In genomic region chr14:24745730-24746129, GRCm38 (mm10) we compare ENCODE assay signal across 18 mouse cellular contexts.
A peak's percentile ranks its signal among the peaks of the same experiment; 100 is the strongest.
DNase-seq lines count a peak whose midpoint lies in the region; ATAC-seq and TF ChIP-seq lines count a peak whose summit lies in the region.
"Had no signal": no experiment of that assay in that cellular context is flagged by ENCODE, and none has a peak within 500 bp of the region (broad histone marks: within the 10 kb centered on the region; RNA-seq: fewer than 3 reads in every experiment).

No protein-coding gene starts in this region.

- H3K4me3 ChIP-seq in kidney, adult 2 months (ENCODE audit: insufficient read depth, low read depth, low read length): no peak overlapping the region
- no peak overlapping the region for H3K4me3 ChIP-seq in kidney, embryonic 16.5 days (ENCODE audit: low read length)
- H3K4me3 ChIP-seq in heart, embryonic 13.5 days: no peak overlapping the region
- H3K4me3 ChIP-seq: embryonic facial prominence, embryonic 12.5 days; kidney, embryonic 15.5 days; midbrain, embryonic 15.5 days had no signal

- DNase-seq in adrenal gland, adult 2 months: peak; percentile 53
- no peak for DNase-seq in adrenal gland, adult 18-20 months (ENCODE audit: low spot score in 2 of 2)
- peak; percentile 34 for DNase-seq in kidney, adult 2 months
- DNase-seq in lung, postnatal 14 days: peak; percentile 39
- DNase-seq in layer of hippocampus, postnatal 36 days: no peak
- DNase-seq: gastrocnemius, postnatal 25 days; spleen, adult 18-20 months; thymus, postnatal 14 days had no signal

- no peak overlapping the region for H3K4me2 ChIP-seq in kidney, embryonic 16.5 days (replicated peaks; ENCODE audit: low read depth, low read length)
- H3K4me2 ChIP-seq in heart, embryonic 13.5 days: no peak overlapping the region
- H3K4me2 ChIP-seq: embryonic facial prominence, embryonic 12.5 days; kidney, embryonic 15.5 days; liver, embryonic 11.5 days; midbrain, embryonic 15.5 days had no signal

- no peaks in the 10 kb centered on the region for H3K4me1 ChIP-seq in kidney, adult 2 months (ENCODE audit: control insufficient read depth, insufficient read depth, low read length)
- H3K4me1 ChIP-seq in kidney, embryonic 16.5 days (ENCODE audit: insufficient read depth, low read length): peaks cover 10% of the 10 kb centered on the region
- peaks cover 56% of the 10 kb centered on the region for H3K4me1 ChIP-seq in heart, embryonic 13.5 days

- no peak for TF ChIP-seq POLR2A in kidney, adult 2 months (IDR thresholded peaks at IDR 0.05; ENCODE audit: low read depth, low read length)

- no peaks in the 10 kb centered on the region for H3K36me3 ChIP-seq in kidney, adult 2 months (ENCODE audit: control insufficient read depth, insufficient read depth, low read length)
- H3K36me3 ChIP-seq in kidney, embryonic 16.5 days (ENCODE audit: insufficient read depth, low read length): no peaks in the 10 kb centered on the region
- H3K36me3 ChIP-seq in heart, embryonic 13.5 days: no peaks in the 10 kb centered on the region
- H3K36me3 ChIP-seq: embryonic facial prominence, embryonic 12.5 days; kidney, embryonic 15.5 days; midbrain, embryonic 15.5 days had no signal

- H3K9ac ChIP-seq in kidney, embryonic 16.5 days (replicated peaks; ENCODE audit: low read length): no peak overlapping the region
- no peak overlapping the region for H3K9ac ChIP-seq in heart, embryonic 13.5 days
- H3K9ac ChIP-seq: embryonic facial prominence, embryonic 12.5 days; kidney, embryonic 15.5 days; midbrain, embryonic 15.5 days had no signal

- no peaks in the 10 kb centered on the region for H3K9me3 ChIP-seq in kidney, embryonic 16.5 days (ENCODE audit: low read length)
- no peaks in the 10 kb centered on the region for H3K9me3 ChIP-seq in heart, embryonic 13.5 days
- H3K9me3 ChIP-seq: embryonic facial prominence, embryonic 12.5 days; kidney, embryonic 15.5 days; midbrain, embryonic 15.5 days had no signal

- 28% methylated on average over 3 of the region's 3 CpGs for WGBS in kidney, adult 2 months
- WGBS in kidney, embryonic 16.5 days: 19% methylated on average over 3 of the region's 3 CpGs
- WGBS in heart, embryonic 13.5 days: 2% methylated on average over 3 of the region's 3 CpGs

- H3K27ac ChIP-seq in kidney, adult 2 months (ENCODE audit: insufficient read depth, low read depth, low read length): 0 out of 2 replicates have a peak overlapping the region, but pooled peaks have one; percentile 17
- no peak overlapping the region for H3K27ac ChIP-seq in kidney, embryonic 16.5 days (ENCODE audit: low read length)
- H3K27ac ChIP-seq in heart, embryonic 13.5 days (replicated peaks): peak overlapping the region; percentile 70
- H3K27ac ChIP-seq: embryonic facial prominence, embryonic 12.5 days; kidney, embryonic 15.5 days; midbrain, embryonic 15.5 days; stomach, postnatal 0 days had no signal

- ATAC-seq in kidney, embryonic 16.5 days (ENCODE audit: low FRiP score, low TSS enrichment): no peak
- ATAC-seq in heart, embryonic 13.5 days (ENCODE audit: extremely low read depth, insufficient number of reproducible peaks, low FRiP score, low TSS enrichment): no peak
- no peak for ATAC-seq in megakaryocyte, adult 5-6 weeks (ENCODE audit: poor library complexity, severe bottlenecking)
- ATAC-seq: inflammation-experienced regulatory T-cells, adult 6 months; midbrain, embryonic 15.5 days; Patski had no signal

- TF ChIP-seq CTCF in kidney, adult 2 months (conservative IDR thresholded peaks at IDR 0.05; ENCODE audit: insufficient read depth, insufficient read length, low read depth, low read length): no peak

- H3K27me3 ChIP-seq in kidney, adult 2 months (replicated peaks; ENCODE audit: control insufficient read depth, insufficient read depth, low read length): no peaks in the 10 kb centered on the region
- H3K27me3 ChIP-seq in kidney, embryonic 16.5 days (ENCODE audit: insufficient read depth, low read length): no peaks in the 10 kb centered on the region
- H3K27me3 ChIP-seq in heart, embryonic 13.5 days (replicated peaks): no peaks in the 10 kb centered on the region
- H3K27me3 ChIP-seq: embryonic facial prominence, embryonic 12.5 days; kidney, embryonic 15.5 days; midbrain, embryonic 15.5 days had no signal

Comparison
In these comparisons a context has a peak if more than half of its experiments do, and no peak if none do; other contexts are left out.
1. DNase-seq: peak in adrenal gland, adult 2 months (single experiment), kidney, adult 2 months (single experiment) and lung, postnatal 14 days (single experiment); none in adrenal gland, adult 18-20 months (0 of 2) and layer of hippocampus, postnatal 36 days (0 of 2).